Mouse (Mus musculus) common myeloid progenitor, adult 5-6 weeks (primary cell): ENCODE measurements around the gene Dcaf7. TPM values are rescaled to one million over a fixed set of nuclear protein-coding genes. Genes with fewer than 3 reads are reported as not detected.
A peak's percentile ranks its signal among the peaks of the same experiment; 100 is the strongest.
"Not testable (repeated sequence)": the region's sequence is repeated elsewhere in the genome, so short reads cannot be mapped to it uniquely, and the experiment has no call there.

Experiments
- ATAC-seq: replicated peaks from 2 replicates; pipeline ENCODE4 v1.8.0; 2016; ENCODE audit warnings: low read depth, mild to moderate bottlenecking, moderate TSS enrichment, inconsistent platforms; ENCODE audit not compliant: poor library complexity, severe bottlenecking
- total RNA-seq: library from RNA; stranded (forward); fragments of 200-1000, 187-1606 nt; gene quantifications from 2 replicates; pipeline ENCODE4 v1.2.3, GENCODE M21; 2017

Dcaf7 gene
- 56.2 and 68.3 TPM in 2 replicates for total RNA-seq

DNA sequence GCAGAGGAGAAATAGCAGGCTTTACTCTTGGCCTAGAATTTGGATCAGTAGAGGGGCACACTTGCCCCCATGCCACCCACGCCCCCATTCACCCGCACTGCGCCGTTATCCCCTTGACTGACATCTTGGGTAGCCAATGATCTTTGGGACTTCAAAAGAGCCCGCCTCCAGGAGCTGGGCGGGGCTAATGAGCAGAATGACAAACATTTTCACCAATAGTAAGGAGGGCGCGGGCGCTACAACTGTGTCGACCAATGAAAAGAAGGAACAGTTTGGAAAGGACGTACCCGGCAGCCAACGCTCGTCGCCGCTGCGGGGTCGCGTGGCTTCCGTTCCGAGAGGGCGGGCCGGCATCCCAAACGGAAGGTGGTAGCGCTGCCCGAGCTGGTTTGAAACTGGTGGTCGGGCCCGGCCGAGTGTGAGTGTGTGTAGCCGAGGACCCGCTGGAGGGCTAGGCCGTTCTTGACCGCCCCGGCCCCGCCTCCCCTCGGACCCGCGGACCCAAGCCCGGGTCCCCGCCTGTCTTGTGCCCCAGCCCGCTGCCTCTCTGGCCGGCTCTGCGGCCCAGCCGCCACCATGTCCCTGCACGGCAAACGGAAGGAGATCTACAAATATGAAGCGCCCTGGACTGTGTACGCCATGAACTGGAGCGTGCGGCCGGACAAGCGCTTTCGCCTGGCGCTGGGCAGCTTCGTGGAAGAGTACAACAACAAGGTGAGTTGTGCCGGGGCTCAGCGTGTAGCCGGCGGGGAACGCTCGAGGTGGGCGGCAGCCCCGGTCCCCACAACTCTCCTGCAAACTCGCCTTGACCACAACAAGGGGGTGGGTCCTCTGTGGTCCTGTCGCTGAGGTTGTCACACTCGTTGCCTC is at the start of gene Dcaf7:
Gene Dcaf7, plus strand, starts transcription at position 325 of the 870 bp plus-strand sequence.
- peak; percentile 94 for ATAC-seq

DNA sequence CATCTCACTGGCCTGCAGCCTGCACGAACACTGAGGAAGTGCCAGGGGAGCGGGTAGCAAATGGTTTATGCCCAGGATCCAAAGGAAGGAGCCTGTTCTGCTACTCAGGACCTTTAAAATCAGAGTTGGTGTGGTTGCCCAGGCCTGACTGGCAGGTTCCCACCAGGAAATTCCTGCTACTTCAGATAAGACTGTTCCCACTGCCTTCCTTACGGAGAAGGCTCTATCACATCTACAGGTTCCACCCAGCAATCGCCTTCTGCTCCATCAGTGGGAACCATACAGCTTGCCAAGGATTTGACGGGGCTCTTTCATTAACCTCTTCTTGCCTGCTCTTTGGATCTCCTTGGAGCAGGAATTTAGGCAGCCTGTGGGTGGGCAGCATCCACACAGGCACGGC is 49.2 kb upstream of the Dcaf7 start:
- ATAC-seq = no peak

GRCm38 (mm10) chr11:105989446-105989845 is 47.2 kb upstream of the Dcaf7 start:
- no peak for ATAC-seq

DNA sequence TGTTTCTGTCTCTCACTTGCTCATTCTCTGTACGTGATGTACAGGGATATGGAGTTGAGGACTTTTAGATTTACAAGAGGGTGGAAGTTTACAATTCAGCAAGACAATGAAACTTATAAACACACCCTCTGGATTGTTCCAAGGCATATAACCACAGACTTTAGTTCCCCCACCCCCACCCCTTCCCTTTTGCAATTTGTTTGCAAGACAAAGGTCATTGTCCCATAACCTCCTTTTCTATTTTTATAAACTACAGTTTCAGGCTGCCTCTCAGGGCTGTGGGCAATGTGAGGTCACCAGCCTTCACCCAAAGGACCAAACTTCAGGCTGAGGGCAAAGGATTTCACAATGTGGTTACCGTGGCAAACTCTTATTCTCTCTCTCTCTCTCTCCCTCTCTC is 46.4 kb upstream of the Dcaf7 start:
- ATAC-seq = peak; percentile 50

DNA sequence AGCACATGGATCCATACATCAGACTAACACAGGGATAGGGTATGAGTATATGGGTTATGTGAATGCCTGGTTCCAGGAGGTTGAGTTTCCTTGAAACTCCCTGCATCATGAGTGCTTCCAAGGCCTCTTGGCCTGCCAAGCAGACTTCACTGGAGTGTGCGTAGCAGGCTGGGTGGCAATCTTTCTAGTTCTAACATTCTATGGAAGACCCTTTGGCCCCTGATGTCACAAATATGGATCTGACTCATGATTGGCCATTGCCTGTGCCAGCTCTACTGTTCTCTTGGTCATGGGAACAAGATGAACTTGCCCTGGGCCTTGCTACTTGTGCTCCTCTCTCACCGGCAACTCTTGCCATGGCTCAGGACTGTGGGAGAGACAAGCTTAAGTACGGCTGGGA is 42.3 kb upstream of the Dcaf7 start, which contains the start of gene Ace3:
Gene Ace3, plus strand, starts transcription at position 301 of the 400 bp plus-strand sequence.
- no peak for ATAC-seq

- ATAC-seq = no peak
Measured at GRCm38 (mm10) chr11:106000062-106000461, 36.6 kb upstream of the Dcaf7 start.

DNA sequence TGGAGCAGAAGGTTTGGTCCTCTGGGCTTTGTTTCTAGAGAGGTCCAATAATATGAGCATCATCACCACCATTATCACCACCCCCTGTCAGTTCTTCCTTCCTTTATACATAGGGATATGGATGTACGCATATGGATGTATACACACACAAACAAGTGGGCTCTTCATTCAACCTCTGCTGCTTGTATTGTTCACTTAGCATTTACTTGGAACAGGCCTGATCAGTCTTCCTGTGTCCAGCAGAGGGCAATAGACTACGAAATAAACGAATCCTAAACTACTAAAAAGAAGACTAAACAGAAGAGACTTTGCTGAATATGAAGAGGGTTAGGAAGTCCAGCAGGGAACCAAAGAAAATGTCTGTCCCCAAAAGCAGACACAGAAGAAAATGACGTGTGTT is 35.0 kb upstream of the Dcaf7 start:
- ATAC-seq = peak; percentile 71

DNA sequence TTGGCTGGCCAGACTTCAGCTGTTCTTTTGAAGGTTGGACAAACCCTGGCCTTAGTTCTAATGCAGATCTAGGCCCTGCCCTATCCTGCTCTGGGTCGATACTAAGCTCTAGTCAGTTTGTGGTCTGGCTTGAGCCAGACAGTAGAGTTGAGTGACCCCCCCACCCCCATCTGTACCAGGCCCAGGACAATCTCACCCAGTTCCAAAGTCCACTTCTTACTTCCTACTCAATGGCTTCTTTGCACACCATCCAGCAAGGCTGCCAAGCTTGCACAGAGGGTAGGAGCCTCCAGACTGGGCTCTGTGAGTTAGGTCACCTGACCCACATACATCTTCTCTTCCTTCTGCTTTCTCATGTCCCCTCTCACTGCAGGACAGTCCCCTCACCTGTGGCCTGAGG is 32.1 kb upstream of the Dcaf7 start:
- no peak for ATAC-seq

DNA sequence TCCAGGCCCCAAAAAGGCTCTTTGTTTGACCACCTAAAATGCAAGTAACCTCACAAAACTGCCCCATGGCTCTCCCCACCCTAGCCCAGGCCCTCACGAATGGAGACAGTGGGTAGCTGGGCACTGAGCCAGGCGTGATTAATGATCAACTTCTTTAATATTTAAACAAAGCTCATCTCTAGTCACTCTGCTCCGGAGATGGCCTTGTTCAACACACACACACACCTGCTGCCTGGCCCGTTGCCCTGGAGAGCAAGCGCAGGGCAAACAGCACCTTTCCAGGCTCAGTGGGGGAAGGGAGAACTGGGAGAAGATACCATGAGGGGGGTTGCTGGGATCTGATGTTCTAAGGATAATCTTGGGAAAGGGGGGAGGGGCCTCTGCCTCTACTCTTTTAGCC is 30.7 kb upstream of the Dcaf7 start:
- ATAC-seq = no peak

- peak; percentile 94 for ATAC-seq
Measured at GRCm38 (mm10) chr11:106007821-106008220, 28.9 kb upstream of the Dcaf7 start, which contains the start of gene Kcnh6. Gene Kcnh6 (plus strand): TSS chr11:106008124.

DNA sequence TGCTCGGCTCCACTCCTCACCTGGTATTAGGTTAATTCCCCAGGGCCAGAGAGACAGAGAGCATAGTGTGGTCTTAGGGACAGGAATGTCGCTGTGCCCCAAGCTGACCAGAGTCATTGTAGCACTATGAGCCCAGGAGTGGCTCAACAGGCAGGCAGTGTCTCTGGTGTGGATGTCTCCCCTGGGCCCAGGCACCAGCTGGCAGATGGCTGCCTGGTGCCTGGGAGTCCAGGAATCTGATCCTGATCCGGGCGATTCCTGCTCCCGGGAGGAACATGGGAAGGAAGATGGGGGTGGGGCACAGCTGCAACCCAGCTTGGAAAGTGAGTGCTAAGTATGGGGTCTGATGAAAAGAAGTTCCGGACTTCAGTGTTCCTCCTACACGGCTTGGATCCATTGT is 24.0 kb upstream of the Dcaf7 start:
- no peak for ATAC-seq

DNA sequence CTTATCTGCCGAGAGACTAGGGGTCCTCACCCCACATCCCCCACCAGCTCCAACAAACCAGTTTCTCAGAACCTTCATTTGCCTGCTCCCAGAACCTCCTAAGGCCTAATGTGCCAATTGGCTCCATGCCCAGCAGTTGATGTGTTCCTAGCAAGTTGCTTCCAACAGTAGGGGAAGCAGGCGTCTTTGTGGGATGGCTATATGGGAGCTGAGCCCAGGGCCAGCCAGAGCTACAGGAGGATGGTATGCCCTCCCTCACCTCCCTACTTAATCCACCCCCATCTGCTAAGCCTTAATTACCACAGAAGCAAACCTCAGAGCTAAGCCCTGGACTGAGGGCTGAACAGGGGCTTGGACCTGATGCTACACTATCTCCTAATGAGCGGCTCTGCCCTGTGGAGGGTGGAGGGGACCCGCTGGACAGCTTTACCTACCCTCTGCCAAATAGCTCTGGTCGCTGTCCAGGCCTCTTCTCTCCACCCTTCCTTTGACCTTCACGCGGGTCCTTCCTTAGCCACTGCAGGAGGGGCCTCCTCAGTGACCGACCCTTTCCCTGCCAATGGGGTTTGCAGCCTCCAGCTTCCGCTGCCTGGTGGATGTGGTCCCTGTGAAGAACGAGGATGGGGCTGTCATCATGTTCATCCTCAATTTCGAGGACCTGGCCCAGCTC is 23.0 kb upstream of the Dcaf7 start:
- ATAC-seq = no peak

DNA sequence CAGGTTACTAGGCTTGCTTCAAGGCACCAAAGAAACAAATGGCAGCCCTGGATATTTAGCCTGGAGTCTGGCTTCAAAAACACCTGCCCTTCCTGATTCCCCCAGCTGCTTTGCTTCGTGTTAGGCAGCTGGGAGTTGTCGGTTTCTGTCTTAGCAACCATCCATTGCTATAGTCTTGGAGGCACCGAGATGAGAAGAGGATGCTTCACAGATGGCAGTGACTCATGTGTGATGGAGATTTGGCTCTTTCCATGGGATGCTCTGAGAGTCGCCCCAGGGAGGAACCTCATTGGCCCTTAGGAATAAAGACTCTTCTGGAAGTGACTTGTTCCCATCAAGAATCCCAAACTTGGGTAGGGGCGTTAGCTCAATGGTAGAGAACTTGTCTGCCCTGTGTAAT is 20.2 kb upstream of the Dcaf7 start:
- ATAC-seq = no peak

GRCm38 (mm10) chr11:106020051-106020763 is 16.5 kb upstream of the Dcaf7 start:
- ATAC-seq = peak; percentile 43; the same call in 1 of the 2 replicates

DNA sequence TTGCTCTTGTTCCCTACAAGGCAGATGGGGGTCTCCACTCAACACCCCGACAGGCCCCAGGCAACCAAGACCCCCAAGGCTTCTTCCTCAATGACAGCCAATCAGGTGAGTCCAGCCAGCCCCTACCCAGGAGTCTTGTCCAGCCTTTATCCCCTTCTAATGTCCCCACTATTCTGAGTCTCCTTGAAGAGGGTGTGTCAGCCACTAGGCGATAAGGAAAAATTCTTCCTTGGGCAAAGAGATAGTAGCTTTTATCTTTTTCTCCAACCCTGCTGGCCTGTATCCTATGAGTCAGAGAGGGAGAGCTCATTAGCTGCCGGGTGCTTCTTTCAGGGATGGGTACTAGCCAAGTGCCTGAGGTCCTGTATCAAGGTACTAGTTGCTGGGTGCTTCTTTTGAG is 10.9 kb upstream of the Dcaf7 start:
- ATAC-seq = no peak

DNA sequence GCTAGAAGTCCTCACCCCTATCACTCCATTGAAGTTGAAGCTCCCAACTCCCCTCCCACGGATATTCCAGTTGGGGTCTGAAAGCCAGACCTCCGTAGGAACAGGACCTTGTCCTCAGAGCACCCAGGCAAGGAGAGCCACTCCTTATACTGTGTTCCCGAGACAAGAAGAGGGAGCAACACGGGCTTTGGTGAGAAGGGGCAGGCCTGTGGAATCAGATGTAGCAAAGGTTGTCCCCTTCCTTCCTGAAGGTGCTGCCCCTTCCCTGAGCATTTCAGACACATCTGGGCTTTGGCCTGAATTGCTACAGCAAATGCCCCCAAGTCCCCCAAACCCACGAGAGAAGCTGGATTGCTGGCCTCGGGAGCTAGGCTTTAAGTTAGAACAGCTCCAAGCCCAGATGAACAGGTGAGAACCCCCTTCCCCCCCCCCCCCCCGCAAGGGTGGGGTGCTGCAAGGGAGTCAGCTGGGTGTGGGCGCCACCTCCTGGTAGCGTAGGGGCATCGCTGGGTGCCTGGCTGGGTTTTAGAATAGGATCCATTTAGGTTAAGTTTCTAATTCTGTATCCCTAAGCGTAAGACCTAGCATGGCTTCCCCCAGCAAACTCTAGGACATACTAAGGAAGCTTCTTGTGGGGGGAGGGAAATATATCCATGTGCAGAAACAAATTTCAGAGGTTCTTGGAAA is 10.1 kb upstream of the Dcaf7 start:
- peak; percentile 81 for ATAC-seq

GRCm38 (mm10) chr11:106027607-106028006 is 9.1 kb upstream of the Dcaf7 start:
- no peak for ATAC-seq

GRCm38 (mm10) chr11:106032074-106032473 is 4.6 kb upstream of the Dcaf7 start:
- not testable (repeated sequence) for ATAC-seq

DNA sequence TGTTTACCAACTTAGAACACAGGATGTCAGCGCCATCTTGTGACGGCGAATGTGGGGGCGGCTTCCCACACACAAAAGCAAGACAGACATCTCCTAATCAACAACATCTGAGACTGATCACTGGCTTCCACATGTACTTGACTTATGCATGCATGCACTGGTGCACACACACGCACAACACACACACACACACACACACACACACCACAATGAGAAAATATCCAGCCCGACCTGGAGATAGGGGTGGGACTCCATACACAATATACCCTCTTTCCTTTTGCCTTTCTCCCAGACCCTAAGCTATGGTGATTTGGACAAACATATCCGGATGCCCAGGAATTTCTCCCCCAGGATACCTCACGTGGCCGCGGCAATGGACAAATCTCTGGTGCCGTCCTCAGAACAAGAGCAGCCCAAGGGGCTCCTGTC is 3.2 kb upstream of the Dcaf7 start:
- peak; percentile 29; the same call in 1 of the 2 replicates for ATAC-seq

DNA sequence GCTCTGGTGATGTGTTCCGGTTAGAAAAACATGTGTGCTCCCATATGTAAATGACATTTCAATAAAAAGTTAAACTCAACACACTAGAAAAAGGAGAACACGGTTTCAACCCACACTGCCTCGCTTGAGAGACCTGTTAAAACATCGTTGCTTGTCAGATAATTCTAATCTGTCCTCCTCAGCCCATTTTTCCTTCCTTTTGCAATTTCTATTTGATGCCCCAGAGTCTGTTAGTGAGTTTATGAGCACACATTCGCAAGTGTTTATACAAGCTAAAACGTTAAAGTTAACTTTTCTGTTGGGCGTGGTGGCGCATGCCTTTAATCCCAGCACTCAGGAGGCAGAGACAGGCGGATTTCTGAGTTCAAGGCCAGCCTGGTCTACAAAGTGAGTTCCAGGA is 1.7 kb upstream of the Dcaf7 start:
- ATAC-seq = no peak
